9 mouse cellular contexts compared by ENCODE assay signal in genomic region chr15:77881698-77882097, GRCm38 (mm10). TPM values are rescaled to one million over a fixed set of nuclear protein-coding genes. Genes with fewer than 3 reads are reported as not detected.
A peak's percentile ranks its signal among the peaks of the same experiment; 100 is the strongest.
DNase-seq lines count a peak whose midpoint lies in the region; ATAC-seq and TF ChIP-seq lines count a peak whose summit lies in the region.
"Had no signal": no experiment of that assay in that cellular context is flagged by ENCODE, and none has a peak within 500 bp of the region (broad histone marks: within the 10 kb centered on the region; RNA-seq: fewer than 3 reads in every experiment).

No protein-coding gene starts in this region.

- H3K4me1 ChIP-seq in embryonic facial prominence, embryonic 12.5 days: peaks cover 17% of the 10 kb centered on the region
- H3K4me1 ChIP-seq in liver, embryonic 14.5 days (replicated peaks; ENCODE audit: control insufficient read depth in 2 of 2, insufficient read depth in 2 of 2, low read length in 1 of 2): peaks cover 16 to 31% of the 10 kb centered on the region in 2 experiments

- no peak for TF ChIP-seq CTCF in liver, embryonic 14.5 days (IDR thresholded peaks at IDR 0.05; ENCODE audit: low read depth)

- 39% methylated on average over 5 of the region's 5 CpGs for WGBS in embryonic facial prominence, embryonic 12.5 days
- WGBS in liver, embryonic 14.5 days (ENCODE audit: insufficient replicate concordance): 8% methylated on average over 5 of the region's 5 CpGs

- no peaks in the 10 kb centered on the region; the same call in 1 of the 2 replicates for H3K27me3 ChIP-seq in embryonic facial prominence, embryonic 12.5 days
- H3K27me3 ChIP-seq in liver, embryonic 14.5 days (ENCODE audit: control insufficient read depth, insufficient read depth, low read length): no peaks in the 10 kb centered on the region
- H3K27me3 ChIP-seq: limb, embryonic 15.5 days had no signal

- no peaks in the 10 kb centered on the region for H3K36me3 ChIP-seq in embryonic facial prominence, embryonic 12.5 days
- H3K36me3 ChIP-seq in liver, embryonic 14.5 days (replicated peaks; ENCODE audit: control insufficient read depth, insufficient read depth, low read depth): no peaks in the 10 kb centered on the region
- H3K36me3 ChIP-seq: limb, embryonic 15.5 days had no signal

- no peak for ATAC-seq in embryonic facial prominence, embryonic 12.5 days (ENCODE audit: insufficient number of reproducible peaks, insufficient read depth, low FRiP score, low TSS enrichment)
- ATAC-seq in liver, embryonic 14.5 days (ENCODE audit: insufficient read depth): peak; percentile 58; the same call in 1 of the 2 replicates

- DNase-seq in adrenal gland, postnatal 14 days: peak; percentile 43
- no peak for DNase-seq in adrenal gland, postnatal 4 days (ENCODE audit: low spot score in 2 of 2)
- DNase-seq in 3134 (ENCODE audit: extremely low read depth, insufficient read length, low spot score): peak; percentile 70
- DNase-seq in liver, embryonic 14.5 days (ENCODE audit: low read depth in 3 of 3, low spot score in 3 of 3): peak; percentile 32 to 59 (median 45)
- no peak for DNase-seq in ovary, postnatal 36 days (ENCODE audit: low spot score)
- no peak for DNase-seq in layer of hippocampus, adult 8-10 months (ENCODE audit: low spot score in 2 of 2)
- no peak for DNase-seq in layer of hippocampus, postnatal 10 days (ENCODE audit: low spot score in 2 of 2)

- no peak overlapping the region for H3K4me2 ChIP-seq in embryonic facial prominence, embryonic 12.5 days (replicated peaks)
- no peak overlapping the region for H3K4me2 ChIP-seq in liver, embryonic 14.5 days (ENCODE audit: low read depth)
- H3K4me2 ChIP-seq: limb, embryonic 15.5 days had no signal

- no peak for TF ChIP-seq EP300 in liver, embryonic 14.5 days (IDR thresholded peaks at IDR 0.05; ENCODE audit: low read depth)

- no peak overlapping the region for H3K9ac ChIP-seq in embryonic facial prominence, embryonic 12.5 days
- H3K9ac ChIP-seq in liver, embryonic 14.5 days (replicated peaks): no peak overlapping the region
- H3K9ac ChIP-seq: limb, embryonic 15.5 days had no signal

- no peaks in the 10 kb centered on the region for H3K9me3 ChIP-seq in embryonic facial prominence, embryonic 12.5 days
- no peaks in the 10 kb centered on the region for H3K9me3 ChIP-seq in liver, embryonic 14.5 days (ENCODE audit: control insufficient read depth, low read length)
- H3K9me3 ChIP-seq: limb, embryonic 15.5 days had no signal

- H3K4me3 ChIP-seq in embryonic facial prominence, embryonic 12.5 days: no peak overlapping the region
- no peak overlapping the region for H3K4me3 ChIP-seq in liver, embryonic 14.5 days (ENCODE audit: insufficient read depth in 1 of 2, low read depth in 2 of 2, low read length in 2 of 2)
- H3K4me3 ChIP-seq: limb, embryonic 15.5 days had no signal

- peak overlapping the region; percentile 87 for H3K27ac ChIP-seq in embryonic facial prominence, embryonic 12.5 days
- no peak overlapping the region for H3K27ac ChIP-seq in liver, embryonic 14.5 days
- H3K27ac ChIP-seq: limb, embryonic 15.5 days had no signal

RNA-seq across cellular contexts. Expression of gene Myh9, which starts 39.7 kb away (rescaled TPM):
- total RNA-seq in adrenal gland, postnatal 14 days (2021): 280 and 301 TPM in 2 replicates
- total RNA-seq in adrenal gland, postnatal 4 days (2021): 100 to 1,000 TPM; 251 to 311 TPM
- polyA plus RNA-seq in embryonic facial prominence, embryonic 12.5 days (2016; fragmentation: Nextera tagmentation; extraction: Ambion mirVana): 37.3 and 37.9 TPM in 2 replicates
- 14.2 and 21.9 TPM in 2 replicates for polyA plus RNA-seq in liver, embryonic 14.5 days (2012; rRNA removed)
- 21.3 and 23.1 TPM in 2 replicates for polyA plus RNA-seq in liver, embryonic 14.5 days (2014; fragmentation: Nextera tagmentation; extraction: Ambion mirVana)
- 100 to 1,000 TPM in 3 of 4 experiments, 10 to 100 TPM in 1; 89.0 to 116 (median 104) TPM for total RNA-seq in layer of hippocampus, adult 8-10 months (2022)
- total RNA-seq in layer of hippocampus, postnatal 10 days (2021): 10 to 100 TPM; 65.2 to 75.2 TPM

RNA-seq across cellular contexts. Expression of gene Txn2, which starts 47.1 kb away (rescaled TPM):
- total RNA-seq in adrenal gland, postnatal 14 days (2021): 430 and 443 TPM in 2 replicates
- total RNA-seq in adrenal gland, postnatal 4 days (2021): 100 to 1,000 TPM; 271 to 275 TPM
- polyA plus RNA-seq in embryonic facial prominence, embryonic 12.5 days (2016; fragmentation: Nextera tagmentation; extraction: Ambion mirVana): 220 and 236 TPM in 2 replicates
- 121 and 142 TPM in 2 replicates for polyA plus RNA-seq in liver, embryonic 14.5 days (2012; rRNA removed)
- polyA plus RNA-seq in liver, embryonic 14.5 days (2014; fragmentation: Nextera tagmentation; extraction: Ambion mirVana): 199 and 218 TPM in 2 replicates
- 100 to 1,000 TPM; 119 to 130 (median 128) TPM for total RNA-seq in layer of hippocampus, adult 8-10 months (2022)
- total RNA-seq in layer of hippocampus, postnatal 10 days (2021): 100 to 1,000 TPM; 107 to 111 TPM

Comparison
In these comparisons a context has a peak if more than half of its experiments do, and no peak if none do; other contexts are left out.
1. DNase-seq: peak in adrenal gland, postnatal 14 days (single experiment), 3134 (single experiment) and liver, embryonic 14.5 days (3 of 3); none in adrenal gland, postnatal 4 days (0 of 2), ovary, postnatal 36 days (single experiment), layer of hippocampus, adult 8-10 months (0 of 2) and layer of hippocampus, postnatal 10 days (0 of 2).